8 mouse cellular contexts compared by ENCODE assay signal in the genomic region with DNA sequence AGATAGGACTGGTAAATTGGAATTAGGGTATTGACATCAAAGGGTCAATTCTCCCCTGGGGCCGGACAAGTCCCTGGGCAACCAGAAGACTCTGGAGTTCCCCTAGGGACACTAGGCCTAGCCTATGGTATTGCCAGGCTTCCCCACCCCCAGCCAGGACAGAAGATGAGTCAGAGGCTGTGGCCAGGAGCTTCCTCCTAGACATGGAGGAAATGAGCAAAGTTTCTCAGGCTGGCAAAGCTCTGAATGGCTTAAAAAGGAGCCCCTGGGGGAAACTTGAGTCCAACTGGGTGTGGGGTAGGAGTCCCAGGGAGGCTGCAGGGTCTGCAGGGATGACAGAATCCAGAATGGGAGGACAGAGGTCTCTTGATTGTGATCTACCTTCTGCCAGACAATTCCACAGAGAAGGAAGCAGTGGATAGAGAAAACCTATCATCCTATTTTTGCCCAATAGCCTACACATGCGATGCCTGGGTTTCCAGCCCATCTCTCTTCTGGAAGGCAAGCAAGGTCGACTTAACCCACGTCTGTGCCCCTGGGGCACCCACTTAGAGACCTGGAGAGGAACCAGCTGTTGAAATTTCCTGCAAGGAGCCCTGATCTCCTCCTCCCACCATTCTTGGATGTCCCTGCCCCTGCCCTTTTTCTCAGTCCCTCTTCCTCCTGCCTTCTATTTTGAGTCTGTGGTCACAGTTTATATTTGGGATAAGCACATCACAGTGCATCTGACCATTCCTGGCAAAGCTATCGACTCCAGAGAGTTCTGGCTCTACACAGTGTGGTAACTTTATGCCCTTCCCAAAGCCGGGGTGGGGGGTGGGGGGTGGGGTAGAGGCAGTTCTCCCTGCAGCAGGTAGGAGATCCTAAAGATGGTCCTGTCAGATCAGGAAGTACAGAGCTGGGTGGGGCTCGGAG. TPM values are rescaled to one million over a fixed set of nuclear protein-coding genes. Genes with fewer than 3 reads are reported as not detected.
DNase-seq lines count a peak whose midpoint lies in the region; ATAC-seq and TF ChIP-seq lines count a peak whose summit lies in the region.

No protein-coding gene starts in this region.

- H3K27me3 ChIP-seq in E14TG2a.4 (ENCODE audit: insufficient read depth, low read length): peaks cover 33% of the 10 kb centered on the region
- H3K27me3 ChIP-seq in heart, embryonic 12.5 days (replicated peaks): no peaks in the 10 kb centered on the region
- peaks cover 32% of the 10 kb centered on the region for H3K27me3 ChIP-seq in liver, postnatal 0 days (ENCODE audit: insufficient read depth, low read length)

- no peaks in the 10 kb centered on the region for H3K9me3 ChIP-seq in E14TG2a.4 (ENCODE audit: low read length)
- H3K9me3 ChIP-seq in heart, embryonic 12.5 days (replicated peaks): no peaks in the 10 kb centered on the region
- no peaks in the 10 kb centered on the region for H3K9me3 ChIP-seq in liver, postnatal 0 days (ENCODE audit: low read length)

- intact Hi-C loops in left cerebral cortex, adult 2 months (cut with DNase I): no loop called here

- peak; percentile 78 for DNase-seq in adrenal gland, adult 2 months
- DNase-seq in adrenal gland, adult 18-20 months (ENCODE audit: low spot score in 2 of 2): no peak
- peak; percentile 46 for DNase-seq in liver, postnatal 0 days
- no peak for DNase-seq in embryo, embryonic 10 days (ENCODE audit: low spot score)
- DNase-seq in embryo, embryonic 11 days: no peak
- DNase-seq in left cerebral cortex, adult 2 months (ENCODE audit: extremely low spot score in 1 of 2, low spot score in 2 of 2): no peak

- ATAC-seq in heart, embryonic 12.5 days (ENCODE audit: insufficient number of reproducible peaks, low FRiP score): no peak
- no peak for ATAC-seq in liver, postnatal 0 days

- H3K4me3 ChIP-seq in E14TG2a.4 (replicated peaks; ENCODE audit: low read length): 0 out of 2 replicates have a peak overlapping the region, but pooled peaks have one; percentile 13
- H3K4me3 ChIP-seq in heart, embryonic 12.5 days: peak overlapping the region; percentile 78
- H3K4me3 ChIP-seq in liver, postnatal 0 days (ENCODE audit: low read depth, low read length): no peak overlapping the region
- H3K4me3 ChIP-seq in left cerebral cortex, adult 2 months: no peak overlapping the region

- no peak for TF ChIP-seq CTCF in E14TG2a.4 (conservative IDR thresholded peaks at IDR 0.05; ENCODE audit: low read length)
- no peak for TF ChIP-seq CTCF in liver, postnatal 0 days (IDR thresholded peaks at IDR 0.05; ENCODE audit: low read depth)
- TF ChIP-seq CTCF in left cerebral cortex, adult 2 months (IDR thresholded peaks at IDR 0.05): no peak

- H3K36me3 ChIP-seq in E14TG2a.4 (ENCODE audit: insufficient read depth, low read length): 0 out of 2 replicates have a peak, but pooled peaks cover 4% of the 10 kb centered on the region
- H3K36me3 ChIP-seq in heart, embryonic 12.5 days: no peaks in the 10 kb centered on the region
- H3K36me3 ChIP-seq in liver, postnatal 0 days (replicated peaks; ENCODE audit: insufficient read depth, low read length): no peaks in the 10 kb centered on the region; the same call in 1 of the 2 replicates

- TF ChIP-seq EP300 in liver, postnatal 0 days (IDR thresholded peaks at IDR 0.05; ENCODE audit: low read depth): no peak

- peak overlapping the region; percentile 99 for H3K4me2 ChIP-seq in heart, embryonic 12.5 days
- peak overlapping the region; percentile 83 for H3K4me2 ChIP-seq in liver, postnatal 0 days (ENCODE audit: low read depth, low read length)

- peaks cover 82% of the 10 kb centered on the region for H3K4me1 ChIP-seq in E14TG2a.4 (replicated peaks; ENCODE audit: low read depth, low read length)
- peaks cover 64% of the 10 kb centered on the region for H3K4me1 ChIP-seq in heart, embryonic 12.5 days (replicated peaks)
- H3K4me1 ChIP-seq in liver, postnatal 0 days (ENCODE audit: insufficient read depth): peaks cover 42% of the 10 kb centered on the region

- WGBS in heart, embryonic 12.5 days: 41% methylated on average over 7 of the region's 7 CpGs
- 37% methylated on average over 7 of the region's 7 CpGs for WGBS in liver, postnatal 0 days (ENCODE audit: insufficient replicate concordance)

- H3K27ac ChIP-seq in heart, embryonic 12.5 days (ENCODE audit: poor library complexity, severe bottlenecking): peak overlapping the region; percentile 54
- H3K27ac ChIP-seq in liver, postnatal 0 days (ENCODE audit: low read depth): peak overlapping the region; percentile 52
- no peak overlapping the region for H3K27ac ChIP-seq in left cerebral cortex, adult 2 months

- peak overlapping the region; percentile 88; the same call in 1 of the 2 replicates for H3K9ac ChIP-seq in heart, embryonic 12.5 days
- no peak overlapping the region for H3K9ac ChIP-seq in liver, postnatal 0 days (replicated peaks)

RNA-seq across cellular contexts. Expression of a gene that starts 2.4 kb away (rescaled TPM):
- total RNA-seq in adrenal gland, adult 2 months (2021): 10 to 100 TPM in 1 of 2 experiments, 1 to 10 TPM in 1; 7.6 to 16.5 TPM
- 16.3 and 21.1 TPM in 2 replicates for polyA plus RNA-seq in adrenal gland, adult 2 months (2012; rRNA removed)
- total RNA-seq in adrenal gland, adult 18-20 months (2021): 1 to 10 TPM; 8.3 to 8.6 TPM
- 1.6 and 2.0 TPM in 2 replicates for polyA plus RNA-seq in heart, embryonic 12.5 days (2016; fragmentation: Nextera tagmentation; extraction: Ambion mirVana)
- polyA plus RNA-seq in liver, postnatal 0 days (2015; fragmentation: Nextera tagmentation; extraction: Ambion mirVana): 0.70 and 0.82 TPM in 2 replicates
- 1 to 10 TPM; 3.5 to 3.7 TPM for total RNA-seq in left cerebral cortex, adult 2 months (2021)

RNA-seq across cellular contexts. Expression of a gene that starts 3.3 kb away (rescaled TPM):
- total RNA-seq in adrenal gland, adult 2 months (2021): under 1 TPM; 0.55 to 0.86 TPM
- 3.3 and 4.1 TPM in 2 replicates for polyA plus RNA-seq in adrenal gland, adult 2 months (2012; rRNA removed)
- total RNA-seq in adrenal gland, adult 18-20 months (2021): under 1 TPM; 0.58 to 0.93 TPM
- 1.6 and 2.0 TPM in 2 replicates for polyA plus RNA-seq in heart, embryonic 12.5 days (2016; fragmentation: Nextera tagmentation; extraction: Ambion mirVana)
- 0.09 and 0.16 TPM in 2 replicates for polyA plus RNA-seq in liver, postnatal 0 days (2015; fragmentation: Nextera tagmentation; extraction: Ambion mirVana)
- 10 to 100 TPM; 41.9 to 42.5 TPM for total RNA-seq in left cerebral cortex, adult 2 months (2021)

RNA-seq across cellular contexts. Expression of a gene that starts 19.2 kb away (rescaled TPM):
- total RNA-seq in adrenal gland, adult 2 months (2021): 10 to 100 TPM; 53.7 to 71.4 TPM
- polyA plus RNA-seq in adrenal gland, adult 2 months (2012; rRNA removed): 82.8 and 84.1 TPM in 2 replicates
- 10 to 100 TPM; 55.6 to 69.6 TPM for total RNA-seq in adrenal gland, adult 18-20 months (2021)
- 73.5 and 80.7 TPM in 2 replicates for polyA plus RNA-seq in heart, embryonic 12.5 days (2016; fragmentation: Nextera tagmentation; extraction: Ambion mirVana)
- 75.2 and 75.4 TPM in 2 replicates for polyA plus RNA-seq in liver, postnatal 0 days (2015; fragmentation: Nextera tagmentation; extraction: Ambion mirVana)
- 10 to 100 TPM; 35.4 to 40.1 TPM for total RNA-seq in left cerebral cortex, adult 2 months (2021)

RNA-seq across cellular contexts. Expression of a gene that starts 19.2 kb away (rescaled TPM):
- total RNA-seq in adrenal gland, adult 2 months (2021): 1 to 10 TPM; 4.3 to 4.4 TPM
- 8.8 and 11.1 TPM in 2 replicates for polyA plus RNA-seq in adrenal gland, adult 2 months (2012; rRNA removed)
- total RNA-seq in adrenal gland, adult 18-20 months (2021): 1 to 10 TPM; 3.1 to 3.8 TPM
- 1.3 TPM in 2 replicates for polyA plus RNA-seq in heart, embryonic 12.5 days (2016; fragmentation: Nextera tagmentation; extraction: Ambion mirVana)
- 7.7 and 7.8 TPM in 2 replicates for polyA plus RNA-seq in liver, postnatal 0 days (2015; fragmentation: Nextera tagmentation; extraction: Ambion mirVana)
- 1 to 10 TPM; 6.6 to 6.8 TPM for total RNA-seq in left cerebral cortex, adult 2 months (2021)

RNA-seq across cellular contexts. Expression of a gene that starts 27.8 kb away (rescaled TPM):
- total RNA-seq in adrenal gland, adult 2 months (2021): under 1 TPM; 0.35 to 0.52 TPM
- 0.20 and 0.58 TPM in 2 replicates for polyA plus RNA-seq in adrenal gland, adult 2 months (2012; rRNA removed)
- under 1 TPM; 0.17 to 0.67 TPM for total RNA-seq in adrenal gland, adult 18-20 months (2021)
- 0.23 TPM in 1 of 2 replicates, not detected in the other for polyA plus RNA-seq in heart, embryonic 12.5 days (2016; fragmentation: Nextera tagmentation; extraction: Ambion mirVana)
- polyA plus RNA-seq in liver, postnatal 0 days (2015; fragmentation: Nextera tagmentation; extraction: Ambion mirVana): not detected in 2 replicates
- total RNA-seq in left cerebral cortex, adult 2 months (2021): 1 to 10 TPM; 3.7 to 4.5 TPM

Comparison
In these comparisons a context has a peak if more than half of its experiments do, and no peak if none do; other contexts are left out.
1. DNase-seq: peak in adrenal gland, adult 2 months (single experiment) and liver, postnatal 0 days (single experiment); none in adrenal gland, adult 18-20 months (0 of 2), embryo, embryonic 10 days (single experiment), embryo, embryonic 11 days (single experiment) and left cerebral cortex, adult 2 months (0 of 2).
2. H3K4me3 ChIP-seq: peak in E14TG2a.4 (single experiment) and heart, embryonic 12.5 days (single experiment); none in liver, postnatal 0 days (single experiment) and left cerebral cortex, adult 2 months (single experiment).
3. RNA of a gene that starts 3.3 kb away (total RNA-seq): 41.9 to 42.5 TPM in left cerebral cortex, adult 2 months; 0.58 to 0.93 TPM in adrenal gland, adult 18-20 months and 0.55 to 0.86 TPM in adrenal gland, adult 2 months; every median in the first group is over 10 times any median in the second.